Mouse (Mus musculus) olfactory bulb, adult 2 months (tissue): ENCODE results near the gene Minpp1.

ENCODE experiments used
- CTCF ChIP-seq: fragments of 200-500 bp; IDR thresholded peaks from 2 replicates; pipeline ENCODE4 v1.5.1; 2012; ENCODE audit warnings: low read depth, mild to moderate bottlenecking, low read length, moderate library complexity; ENCODE audit not compliant: insufficient read depth
- POLR2A ChIP-seq: fragments of 200-500 bp; IDR thresholded peaks from 2 replicates; pipeline ENCODE4 v1.6.1; 2012; ENCODE audit warnings: mild to moderate bottlenecking, low read depth, low read length, moderate library complexity; ENCODE audit not compliant: insufficient read depth

DNA sequence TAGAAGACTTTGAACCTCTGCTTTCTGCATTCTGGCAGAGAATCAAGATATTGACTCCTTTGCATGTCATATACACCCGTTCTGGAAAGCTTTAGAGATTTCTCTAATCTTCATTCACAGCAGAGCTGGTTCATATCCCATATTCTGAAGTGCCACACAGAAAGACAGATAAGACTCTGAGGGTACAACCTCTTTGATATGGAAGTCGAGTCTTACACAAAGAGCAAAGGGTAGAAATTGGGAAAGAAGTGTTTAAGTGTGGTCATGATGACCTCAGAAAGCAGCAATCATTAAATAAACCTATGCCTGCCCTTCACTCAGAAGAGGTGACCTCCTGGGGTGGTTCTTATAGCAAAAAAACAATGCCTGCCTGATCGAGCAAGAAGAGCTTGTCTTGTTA lies 43.2 kb downstream of the Minpp1 start:
- TF ChIP-seq POLR2A: no peak
- TF ChIP-seq CTCF: no peak
